In the genomic region with DNA sequence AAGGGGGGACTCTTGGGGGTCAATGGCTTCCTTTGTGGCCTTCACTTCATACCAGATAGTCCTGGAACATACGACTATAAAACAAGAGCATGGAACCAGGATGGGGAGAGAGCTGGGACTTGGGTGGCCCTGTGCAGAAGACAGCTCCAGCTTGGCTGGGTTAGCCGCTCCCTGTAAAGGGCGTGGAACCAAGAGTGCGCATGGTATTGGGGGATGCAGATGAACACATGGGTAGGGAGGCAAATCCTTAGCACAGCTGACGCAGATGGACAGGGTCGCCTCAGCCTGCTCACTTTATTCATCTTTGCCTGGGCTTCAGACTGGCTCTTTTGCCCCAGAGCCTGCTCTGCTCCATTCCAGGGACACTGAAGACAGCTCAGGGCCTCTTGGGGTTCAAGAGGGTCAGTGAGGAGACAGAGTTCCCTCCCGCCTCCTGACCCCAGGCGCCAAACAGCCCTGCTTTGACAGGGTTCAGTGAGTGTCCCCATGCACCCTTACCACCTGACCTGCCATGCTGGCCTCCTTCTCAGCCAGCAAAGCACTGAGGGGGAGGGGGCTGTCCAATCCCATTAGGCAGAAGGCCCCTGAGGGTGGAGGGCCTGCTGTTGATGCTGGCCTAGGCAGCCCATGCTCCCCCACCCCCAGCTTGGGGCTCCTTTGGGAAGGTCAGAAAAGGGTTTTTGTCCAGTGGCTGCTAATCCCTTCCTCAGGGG, we compare ENCODE assay signal across 11 mouse cellular contexts. TPM values are rescaled to one million over a fixed set of nuclear protein-coding genes. Genes with fewer than 3 reads are reported as not detected.
DNase-seq lines count a peak whose midpoint lies in the region; ATAC-seq and TF ChIP-seq lines count a peak whose summit lies in the region.
"Had no signal": no experiment of that assay in that cellular context is flagged by ENCODE, and none has a peak within 500 bp of the region (broad histone marks: within the 10 kb centered on the region; RNA-seq: fewer than 3 reads in every experiment).

No protein-coding gene starts in this region.

- 38% methylated on average over 8 of the region's 8 CpGs for WGBS in forebrain, embryonic 16.5 days
- 50% methylated on average over 8 of the region's 8 CpGs for WGBS in lung, postnatal 0 days
- WGBS in stomach, postnatal 0 days, result 61% methylated on average over 8 of the region's 8 CpGs

- peak overlapping the region; percentile 11 for H3K4me3 ChIP-seq in megakaryocyte, embryonic 14.5 days (replicated peaks)
- H3K4me3 ChIP-seq in forebrain, embryonic 16.5 days (replicated peaks; ENCODE audit: low read length), result no peak overlapping the region
- no peak overlapping the region for H3K4me3 ChIP-seq in lung, postnatal 0 days (ENCODE audit: low read depth, low read length)
- no peak overlapping the region for H3K4me3 ChIP-seq in stomach, postnatal 0 days (ENCODE audit: low read depth, low read length)
- H3K4me3 ChIP-seq: heart, embryonic 13.5 days; liver, embryonic 15.5 days had no signal

- no peak for TF ChIP-seq EP300 in lung, postnatal 0 days (IDR thresholded peaks at IDR 0.05)
- no peak for TF ChIP-seq EP300 in stomach, postnatal 0 days (optimal IDR thresholded peaks at IDR 0.05)

- peaks cover 37% of the 10 kb centered on the region for H3K36me3 ChIP-seq in megakaryocyte, embryonic 14.5 days (replicated peaks; ENCODE audit: low read length)
- peaks cover 7% of the 10 kb centered on the region for H3K36me3 ChIP-seq in forebrain, embryonic 16.5 days (ENCODE audit: control insufficient read depth, insufficient read depth)
- H3K36me3 ChIP-seq in lung, postnatal 0 days (ENCODE audit: insufficient read depth, low read length), result no peaks in the 10 kb centered on the region
- peaks cover 6% of the 10 kb centered on the region; the same call in 1 of the 2 replicates for H3K36me3 ChIP-seq in stomach, postnatal 0 days (ENCODE audit: control insufficient read depth, insufficient read depth, low read length)

- no peak overlapping the region for H3K27ac ChIP-seq in forebrain, embryonic 16.5 days (ENCODE audit: low read length)
- no peak overlapping the region for H3K27ac ChIP-seq in lung, postnatal 0 days (ENCODE audit: low read length)
- no peak overlapping the region for H3K27ac ChIP-seq in stomach, postnatal 0 days (replicated peaks)
- H3K27ac ChIP-seq: liver, embryonic 15.5 days had no signal

- H3K4me2 ChIP-seq in forebrain, embryonic 16.5 days (ENCODE audit: low read length), result no peak overlapping the region
- no peak overlapping the region for H3K4me2 ChIP-seq in lung, postnatal 0 days (replicated peaks; ENCODE audit: low read depth, low read length)
- no peak overlapping the region for H3K4me2 ChIP-seq in stomach, postnatal 0 days (replicated peaks; ENCODE audit: low read depth)
- H3K4me2 ChIP-seq: heart, embryonic 13.5 days; liver, embryonic 15.5 days had no signal

- DNase-seq in kidney, postnatal 25 days, result peak; percentile 60 to 90
- peak; percentile 63 for DNase-seq in retina, postnatal 7 days (ENCODE audit: low read depth, low spot score)
- DNase-seq in lung, postnatal 0 days (ENCODE audit: low spot score), result no peak
- DNase-seq in stomach, postnatal 0 days (ENCODE audit: low spot score), result no peak

- peaks cover 33% of the 10 kb centered on the region for H3K27me3 ChIP-seq in megakaryocyte, embryonic 14.5 days (replicated peaks)
- no peaks in the 10 kb centered on the region for H3K27me3 ChIP-seq in forebrain, embryonic 16.5 days (replicated peaks; ENCODE audit: control insufficient read depth, insufficient read depth, low read length)
- no peaks in the 10 kb centered on the region for H3K27me3 ChIP-seq in lung, postnatal 0 days (replicated peaks; ENCODE audit: insufficient read depth, low read length)
- no peaks in the 10 kb centered on the region for H3K27me3 ChIP-seq in stomach, postnatal 0 days (ENCODE audit: control insufficient read depth, insufficient read depth, low read length)

- ATAC-seq in megakaryocyte, adult 5-6 weeks (ENCODE audit: poor library complexity, severe bottlenecking), result no peak
- ATAC-seq in forebrain, embryonic 16.5 days, result no peak
- ATAC-seq in lung, postnatal 0 days, result no peak
- no peak for ATAC-seq in stomach, postnatal 0 days (ENCODE audit: low FRiP score, low TSS enrichment)
- ATAC-seq: activated CD4-positive, CD25-positive, alpha-beta regulatory T cell, adult 4 months had no signal

- peaks cover 69% of the 10 kb centered on the region for H3K4me1 ChIP-seq in megakaryocyte, embryonic 14.5 days
- peaks cover 12% of the 10 kb centered on the region for H3K4me1 ChIP-seq in forebrain, embryonic 16.5 days (replicated peaks; ENCODE audit: control insufficient read depth, insufficient read depth, low read length)
- no peaks in the 10 kb centered on the region for H3K4me1 ChIP-seq in lung, postnatal 0 days (ENCODE audit: insufficient read depth, low read depth, low read length)
- no peaks in the 10 kb centered on the region for H3K4me1 ChIP-seq in stomach, postnatal 0 days (replicated peaks; ENCODE audit: control insufficient read depth, insufficient read depth)

- H3K9me3 ChIP-seq in megakaryocyte, embryonic 14.5 days, result no peaks in the 10 kb centered on the region
- H3K9me3 ChIP-seq in forebrain, embryonic 16.5 days (ENCODE audit: control insufficient read depth, low read length), result no peaks in the 10 kb centered on the region
- H3K9me3 ChIP-seq in lung, postnatal 0 days (ENCODE audit: low read length), result no peaks in the 10 kb centered on the region
- H3K9me3 ChIP-seq in stomach, postnatal 0 days (ENCODE audit: control insufficient read depth, low read length), result no peaks in the 10 kb centered on the region
- H3K9me3 ChIP-seq: G1E; heart, embryonic 13.5 days; liver, embryonic 15.5 days had no signal

- 0 out of 2 replicates have a peak overlapping the region, but pooled peaks have one; percentile 13 for H3K9ac ChIP-seq in forebrain, embryonic 16.5 days (replicated peaks; ENCODE audit: low read depth, low read length)
- no peak overlapping the region for H3K9ac ChIP-seq in lung, postnatal 0 days (replicated peaks; ENCODE audit: low read depth)
- no peak overlapping the region for H3K9ac ChIP-seq in stomach, postnatal 0 days (ENCODE audit: low read length)
- H3K9ac ChIP-seq: liver, embryonic 15.5 days had no signal

- TF ChIP-seq CTCF in lung, postnatal 0 days (IDR thresholded peaks at IDR 0.05), result no peak
- TF ChIP-seq CTCF in stomach, postnatal 0 days (IDR thresholded peaks at IDR 0.05; ENCODE audit: low read depth), result no peak

RNA-seq across cellular contexts. Expression of a gene that starts 7.1 kb away (rescaled TPM):
- 1.1 TPM in 1 of 2 replicates, not detected in the other for polyA plus RNA-seq in megakaryocyte, embryonic 14.5 days (2012; ENCODE audit: insufficient read depth, low replicate concordance)
- not detected in 2 replicates for total RNA-seq in megakaryocyte, adult 5-6 weeks (2015)
- not detected in 2 replicates for total RNA-seq in megakaryocyte, adult 5-6 weeks (2017)
- 0.09 TPM in 1 of 2 replicates, not detected in the other for polyA plus RNA-seq in forebrain, embryonic 16.5 days (2015; fragmentation: Nextera tagmentation; extraction: Ambion mirVana)
- not detected in 2 replicates for polyA plus RNA-seq in lung, postnatal 0 days (2015; fragmentation: Nextera tagmentation; extraction: Ambion mirVana)
- polyA plus RNA-seq in stomach, postnatal 0 days (2015; fragmentation: Nextera tagmentation; extraction: Ambion mirVana), result not detected in 2 replicates
- polyA plus RNA-seq: activated CD4-positive, CD25-positive, alpha-beta regulatory T cell, adult 4 months; G1E; heart, embryonic 13.5 days; liver, embryonic 15.5 days had no signal

RNA-seq across cellular contexts. Expression of a gene that starts 9.8 kb away (rescaled TPM):
- 3.3 and 4.7 TPM in 2 replicates for polyA plus RNA-seq in megakaryocyte, embryonic 14.5 days (2012; ENCODE audit: insufficient read depth, low replicate concordance)
- 8.8 and 10.0 TPM in 2 replicates for total RNA-seq in megakaryocyte, adult 5-6 weeks (2015)
- total RNA-seq in megakaryocyte, adult 5-6 weeks (2017), result 4.7 and 9.4 TPM in 2 replicates
- polyA plus RNA-seq in forebrain, embryonic 16.5 days (2015; fragmentation: Nextera tagmentation; extraction: Ambion mirVana), result 27.2 and 43.3 TPM in 2 replicates
- polyA plus RNA-seq in lung, postnatal 0 days (2015; fragmentation: Nextera tagmentation; extraction: Ambion mirVana), result 7.3 and 7.8 TPM in 2 replicates
- polyA plus RNA-seq in stomach, postnatal 0 days (2015; fragmentation: Nextera tagmentation; extraction: Ambion mirVana), result 8.4 and 8.6 TPM in 2 replicates

RNA-seq across cellular contexts. Expression of a gene that starts 21.6 kb away (rescaled TPM):
- not detected in 2 replicates for polyA plus RNA-seq in megakaryocyte, embryonic 14.5 days (2012; ENCODE audit: insufficient read depth, low replicate concordance)
- total RNA-seq in megakaryocyte, adult 5-6 weeks (2015), result not detected in 2 replicates
- not detected in 2 replicates for total RNA-seq in megakaryocyte, adult 5-6 weeks (2017)
- polyA plus RNA-seq in forebrain, embryonic 16.5 days (2015; fragmentation: Nextera tagmentation; extraction: Ambion mirVana), result not detected in 2 replicates
- not detected in 2 replicates for polyA plus RNA-seq in lung, postnatal 0 days (2015; fragmentation: Nextera tagmentation; extraction: Ambion mirVana)
- polyA plus RNA-seq in stomach, postnatal 0 days (2015; fragmentation: Nextera tagmentation; extraction: Ambion mirVana), result not detected in 2 replicates
- total RNA-seq: G1E had no signal
- polyA plus RNA-seq: activated CD4-positive, CD25-positive, alpha-beta regulatory T cell, adult 4 months; G1E; heart, embryonic 13.5 days; liver, embryonic 15.5 days had no signal

RNA-seq across cellular contexts. Expression of a gene that starts 38.3 kb away (rescaled TPM):
- 49.4 and 55.8 TPM in 2 replicates for polyA plus RNA-seq in megakaryocyte, embryonic 14.5 days (2012; ENCODE audit: insufficient read depth, low replicate concordance)
- total RNA-seq in megakaryocyte, adult 5-6 weeks (2015), result 89.5 and 90.0 TPM in 2 replicates
- 36.3 and 40.0 TPM in 2 replicates for total RNA-seq in megakaryocyte, adult 5-6 weeks (2017)
- polyA plus RNA-seq in forebrain, embryonic 16.5 days (2015; fragmentation: Nextera tagmentation; extraction: Ambion mirVana), result 54.0 and 56.0 TPM in 2 replicates
- polyA plus RNA-seq in lung, postnatal 0 days (2015; fragmentation: Nextera tagmentation; extraction: Ambion mirVana), result 69.5 and 73.5 TPM in 2 replicates
- polyA plus RNA-seq in stomach, postnatal 0 days (2015; fragmentation: Nextera tagmentation; extraction: Ambion mirVana), result 102 and 104 TPM in 2 replicates

RNA-seq across cellular contexts. Expression of a gene that starts 46.4 kb away (rescaled TPM):
- 1.6 and 4.5 TPM in 2 replicates for polyA plus RNA-seq in megakaryocyte, embryonic 14.5 days (2012; ENCODE audit: insufficient read depth, low replicate concordance)
- 10.7 and 12.7 TPM in 2 replicates for total RNA-seq in megakaryocyte, adult 5-6 weeks (2015)
- total RNA-seq in megakaryocyte, adult 5-6 weeks (2017), result 6.9 and 11.5 TPM in 2 replicates
- polyA plus RNA-seq in forebrain, embryonic 16.5 days (2015; fragmentation: Nextera tagmentation; extraction: Ambion mirVana), result 57.5 and 73.7 TPM in 2 replicates
- 19.1 and 24.3 TPM in 2 replicates for polyA plus RNA-seq in lung, postnatal 0 days (2015; fragmentation: Nextera tagmentation; extraction: Ambion mirVana)
- 24.6 and 26.1 TPM in 2 replicates for polyA plus RNA-seq in stomach, postnatal 0 days (2015; fragmentation: Nextera tagmentation; extraction: Ambion mirVana)

Comparison
In these comparisons a context has a peak if more than half of its experiments do, and no peak if none do; other contexts are left out.
1. DNase-seq: peak in kidney, postnatal 25 days (2 of 2) and retina, postnatal 7 days (single experiment); none in lung, postnatal 0 days (single experiment) and stomach, postnatal 0 days (single experiment).